8 mouse cellular contexts compared by ENCODE assay signal in the genomic region with DNA sequence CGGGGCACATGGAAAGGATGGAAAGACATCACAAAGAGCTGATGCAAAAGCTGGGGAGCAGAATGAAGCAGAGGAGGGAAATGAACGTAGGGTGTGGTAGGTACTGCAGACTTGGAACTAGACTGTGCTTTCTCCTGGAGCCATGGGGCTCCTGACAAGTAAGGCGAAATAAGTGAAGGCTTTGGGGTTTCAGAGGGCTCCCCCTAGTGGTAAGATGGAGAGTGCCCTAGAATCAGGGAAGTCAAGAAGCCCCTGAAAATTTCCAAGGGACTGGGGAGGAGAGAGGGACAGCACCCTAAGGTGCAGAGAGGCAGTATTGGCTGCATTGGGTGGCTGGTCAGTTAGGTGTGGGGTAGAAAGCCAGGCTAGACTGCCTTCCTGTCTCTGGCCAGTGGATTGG. TPM values are rescaled to one million over a fixed set of nuclear protein-coding genes. Genes with fewer than 3 reads are reported as not detected.
A peak's percentile ranks its signal among the peaks of the same experiment; 100 is the strongest.
DNase-seq lines count a peak whose midpoint lies in the region; ATAC-seq lines count a peak whose summit lies in the region.

No protein-coding gene starts in this region.

- peak; percentile 50 to 69 for DNase-seq in frontal cortex, postnatal 36 days (ENCODE audit: low spot score in 2 of 2)
- DNase-seq in frontal cortex, postnatal 14 days (ENCODE audit: low spot score in 2 of 2): no peak
- peak; percentile 61 for DNase-seq in right cerebral cortex, adult 18-20 months
- DNase-seq in right cerebral cortex, postnatal 36 days (ENCODE audit: low spot score in 2 of 2): no peak
- peak; percentile 38 for DNase-seq in c-Kit-positive CD71-positive TER-119-negative erythroid progenitor cells, embryonic 14.5 days (ENCODE audit: low read depth)
- peak; percentile 82 for DNase-seq in induced T-regulatory cell, adult 2 months (ENCODE audit: low read depth)

- ATAC-seq in megakaryocyte progenitor cell, adult 5-6 weeks (replicated peaks; ENCODE audit: poor library complexity): peak; percentile 76
- no peak for ATAC-seq in monocyte, adult 5-6 weeks (replicated peaks; ENCODE audit: insufficient number of reproducible peaks, low FRiP score, low TSS enrichment, poor library complexity, severe bottlenecking)

RNA-seq across cellular contexts. Expression of gene Csf1, which starts 5.6 kb away (rescaled TPM):
- 2.2 and 4.8 TPM in 2 replicates for total RNA-seq in megakaryocyte progenitor cell, adult 5-6 weeks (2015)
- total RNA-seq in megakaryocyte progenitor cell, adult 5-6 weeks (2017): 1.5 and 4.6 TPM in 2 replicates
- 18.1 to 110 TPM (median 76.3 TPM) in 3 replicates for total RNA-seq in monocyte, adult 5-6 weeks (2017)

RNA-seq across cellular contexts. Expression of gene Ahcyl1, which starts 58.3 kb away (rescaled TPM):
- 82.8 and 84.9 TPM in 2 replicates for total RNA-seq in megakaryocyte progenitor cell, adult 5-6 weeks (2015)
- total RNA-seq in megakaryocyte progenitor cell, adult 5-6 weeks (2017): 42.3 and 73.4 TPM in 2 replicates
- 42.0 to 72.7 TPM (median 53.6 TPM) in 3 replicates for total RNA-seq in monocyte, adult 5-6 weeks (2017)

Comparison
In these comparisons a context has a peak if more than half of its experiments do, and no peak if none do; other contexts are left out.
1. DNase-seq: peak in frontal cortex, postnatal 36 days (2 of 2), right cerebral cortex, adult 18-20 months (single experiment), c-Kit-positive CD71-positive TER-119-negative erythroid progenitor cells, embryonic 14.5 days (single experiment) and induced T-regulatory cell, adult 2 months (single experiment); none in frontal cortex, postnatal 14 days (0 of 2) and right cerebral cortex, postnatal 36 days (0 of 2).